Mouse (Mus musculus) embryonic facial prominence, embryonic 14.5 days (tissue): ENCODE results near the gene Rps26. TPM values are rescaled to one million over a fixed set of nuclear protein-coding genes. Genes with fewer than 3 reads are reported as not detected.
A peak's percentile ranks its signal among the peaks of the same experiment; 100 is the strongest.

Experiments
- ATAC-seq: fragments of 200-750 bp; cut with Nextera tagmentation; 2 replicates; pipeline ENCODE4 v1.8.0; 2017; ENCODE audit warnings: low read depth, moderate number of reproducible peaks, moderate TSS enrichment
- DNase-seq: peaks from one replicate; pipeline ENCODE4 v3.0.0-alpha.2; 2015; ENCODE audit warnings: low spot score
- H3K27ac ChIP-seq: fragments of 300-500 bp; sonication (generic); replicated peaks from 2 replicates; pipeline ENCODE4 v1.5.1; 2014; ENCODE audit warnings: low read depth, mild to moderate bottlenecking, low read length, moderate library complexity
- H3K27me3 ChIP-seq: fragments of 300-500 bp; sonication (generic); replicated peaks from 2 replicates; pipeline ENCODE4 v1.6.1; 2014; ENCODE audit warnings: low read length; ENCODE audit not compliant: control insufficient read depth, insufficient read depth
- H3K36me3 ChIP-seq: fragments of 300-500 bp; sonication (generic); 2 replicates; pipeline ENCODE4 v1.6.1; 2014; ENCODE audit warnings: low read length, mixed read lengths; ENCODE audit not compliant: control insufficient read depth, insufficient read depth
- H3K4me1 ChIP-seq: fragments of 300-500 bp; sonication (generic); 2 replicates; pipeline ENCODE4 v1.6.1; 2014; ENCODE audit warnings: antibody characterized with exemption, low read length; ENCODE audit not compliant: control insufficient read depth, insufficient read depth
- H3K4me2 ChIP-seq: fragments of 300-500 bp; sonication (generic); 2 replicates; pipeline ENCODE4 v1.6.1; 2014; ENCODE audit warnings: low read depth, mild to moderate bottlenecking, low read length, moderate library complexity, mixed read lengths
- H3K4me3 ChIP-seq: fragments of 300-500 bp; sonication (generic); 2 replicates; pipeline ENCODE4 v1.5.1; 2014; ENCODE audit warnings: low read depth, mild to moderate bottlenecking, low read length
- H3K9ac ChIP-seq: fragments of 300-500 bp; sonication (generic); 2 replicates; pipeline ENCODE4 v1.6.1; 2014; ENCODE audit warnings: low read depth, mild to moderate bottlenecking, low read length, moderate library complexity, mixed read lengths
- H3K9me3 ChIP-seq: fragments of 300-500 bp; sonication (generic); 2 replicates; pipeline ENCODE4 v1.6.1; 2016; ENCODE audit warnings: low read length; ENCODE audit not compliant: control insufficient read depth
- WGBS: fragments of 180-500 bp; shearing (Covaris S2); extraction: QIAGEN DNeasy Blood & Tissue Kit; methylation state at CpG from one replicate; pipeline ENCODE4 v1.1.7; 2014; 5-methylcytosine and 5-hydroxymethylcytosine counted together
- polyA plus RNA-seq: library from polyadenylated mRNA; unstranded; fragments of >200 nt; fragmentation: Nextera tagmentation; extraction: Ambion mirVana; gene quantifications from 2 replicates; pipeline ENCODE4 v1.2.1, GENCODE M21; 2014

Gene Rps26
- 1,114 and 1,162 TPM in 2 replicates for polyA plus RNA-seq

GRCm38 (mm10) chr10:128626311-128627310, at the start of gene Rps26:
Rps26 (minus strand) TSS chr10:128626747.
- H3K27me3 ChIP-seq: no peaks in the 10 kb centered on the region
- DNase-seq (peak; percentile 100), ATAC-seq (peak; percentile 98)
- H3K9ac ChIP-seq: peak within 1 kb of the TSS; percentile 97
- peak within 1 kb of the TSS; percentile 72 for H3K4me3 ChIP-seq
- peaks cover 36% of the 10 kb centered on the region for H3K36me3 ChIP-seq
- WGBS: 1% methylated on average over 40 of the region's 40 CpGs
- H3K4me2 ChIP-seq: peak within 1 kb of the TSS; percentile 91
- H3K9me3 ChIP-seq: no peaks in the 10 kb centered on the region
- H3K4me1 ChIP-seq: peaks cover 6% of the 10 kb centered on the region; the same call in 1 of the 2 replicates
- H3K27ac ChIP-seq: peak within 1 kb of the TSS; percentile 76

DNA sequence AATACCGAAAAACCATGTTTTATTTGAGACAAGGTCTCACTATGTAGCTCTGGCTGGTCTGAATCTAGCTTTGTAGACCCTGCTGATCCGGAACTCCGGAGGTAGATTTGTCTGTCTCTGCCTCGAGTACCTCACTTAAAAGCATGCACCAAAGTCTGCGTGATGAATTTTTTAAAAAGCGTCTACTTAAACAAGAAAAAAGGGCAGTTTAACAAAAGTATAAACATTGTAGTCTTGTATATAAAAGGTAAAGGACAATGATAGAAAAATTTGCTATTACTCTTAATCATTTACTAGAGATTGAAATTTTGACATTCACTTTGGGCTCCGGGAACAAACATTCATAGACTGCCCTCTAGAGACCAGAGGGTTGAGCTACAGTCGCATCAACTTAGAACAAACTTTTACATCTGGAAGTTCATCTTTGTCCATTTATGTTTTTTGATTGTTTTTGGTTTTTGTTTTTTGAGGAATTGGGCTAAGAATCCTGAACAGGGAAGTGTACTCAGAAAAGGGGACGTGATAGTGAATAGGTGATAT, 48.0 kb upstream of the Rps26 start:
- peak overlapping the region; percentile 71 for H3K9ac ChIP-seq
- H3K36me3 ChIP-seq: peaks cover 17% of the 10 kb centered on the region
- peak overlapping the region; percentile 73; the same call in 1 of the 2 replicates for H3K27ac ChIP-seq
- peaks cover 5% of the 10 kb centered on the region; the same call in 1 of the 2 replicates for H3K4me1 ChIP-seq
- no peaks in the 10 kb centered on the region for H3K9me3 ChIP-seq
- H3K27me3 ChIP-seq: no peaks in the 10 kb centered on the region
- ATAC-seq (no peak), DNase-seq (peak; percentile 70)
- peak overlapping the region; percentile 94 for H3K4me2 ChIP-seq
- WGBS: 2% methylated on average over 9 of the region's 9 CpGs
- peak overlapping the region; percentile 69 for H3K4me3 ChIP-seq

DNA sequence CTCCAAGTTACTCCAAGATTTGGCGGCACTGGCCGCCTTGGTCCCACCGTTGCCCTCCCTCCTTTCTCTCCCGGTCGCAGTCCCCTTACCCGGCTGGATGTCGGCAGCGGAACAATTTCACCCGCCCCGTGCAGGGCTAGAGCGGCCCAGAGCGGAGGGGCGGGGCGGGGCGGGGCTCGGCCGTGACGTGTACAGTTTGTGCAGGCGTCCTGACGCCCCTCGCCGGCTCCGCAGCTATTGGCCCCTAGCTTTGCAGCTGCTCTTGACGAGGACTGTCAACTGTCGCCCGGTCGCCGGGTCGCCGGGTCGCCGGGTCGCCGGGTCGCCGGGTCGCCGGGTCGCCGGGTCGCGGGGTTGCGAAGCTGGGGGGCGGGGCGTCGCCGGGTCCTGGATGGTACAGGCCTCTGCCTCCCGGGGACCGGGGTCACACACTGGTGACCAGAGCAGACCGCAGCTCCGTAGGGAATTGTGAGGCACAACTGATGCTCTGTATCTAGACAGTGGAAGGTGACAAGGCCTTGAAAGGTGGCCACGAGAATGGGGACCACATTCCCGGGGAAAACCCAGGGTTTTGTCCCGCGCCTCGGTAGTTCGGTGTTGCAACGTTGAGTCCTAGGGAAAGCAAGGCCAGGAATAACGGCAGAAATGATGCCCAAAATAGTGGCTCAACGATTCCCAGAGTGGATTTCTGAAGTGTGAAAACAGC, 47.4 kb upstream of the Rps26 start, which contains the start of gene Suox:
TSS of gene Suox (minus strand) at position 311 of the 706 bp plus-strand sequence.
- peaks cover 13% of the 10 kb centered on the region; the same call in 1 of the 2 replicates for H3K36me3 ChIP-seq
- peak within 1 kb of the TSS; percentile 73; the same call in 1 of the 2 replicates for H3K27ac ChIP-seq
- peak within 1 kb of the TSS; percentile 94 for H3K4me2 ChIP-seq
- H3K4me3 ChIP-seq: peak within 1 kb of the TSS; percentile 69
- H3K9me3 ChIP-seq: no peaks in the 10 kb centered on the region
- H3K4me1 ChIP-seq: peaks cover 5% of the 10 kb centered on the region
- H3K9ac ChIP-seq: peak within 1 kb of the TSS; percentile 71
- ATAC-seq: peak; percentile 94
- peak; percentile 94 for DNase-seq
- H3K27me3 ChIP-seq: no peaks in the 10 kb centered on the region
- under 1% methylated on average over 43 of the region's 60 CpGs for WGBS

DNA sequence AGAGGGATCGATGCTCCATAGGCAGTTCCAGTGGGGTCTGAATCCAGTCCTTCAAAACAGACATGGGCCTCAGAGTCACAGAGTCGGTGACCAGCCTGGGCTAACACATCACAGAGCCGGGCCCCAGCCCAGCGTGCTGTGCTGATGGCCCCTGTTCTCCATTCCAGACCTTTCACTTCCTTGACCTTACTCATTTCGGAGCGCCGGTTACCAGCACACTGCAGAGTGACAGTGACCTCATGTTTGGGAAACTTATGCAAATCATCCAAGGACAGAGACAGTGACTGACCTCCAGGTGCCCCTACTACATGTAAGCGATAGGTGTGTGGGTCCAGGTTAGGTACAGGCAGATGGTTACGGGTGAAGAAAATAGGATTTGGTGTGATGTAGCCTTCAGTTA, 44.6 kb upstream of the Rps26 start:
- H3K36me3 ChIP-seq: peaks cover 13% of the 10 kb centered on the region; the same call in 1 of the 2 replicates
- H3K27me3 ChIP-seq: no peaks in the 10 kb centered on the region
- no peak overlapping the region for H3K9ac ChIP-seq
- no peak overlapping the region for H3K27ac ChIP-seq
- no peaks in the 10 kb centered on the region for H3K9me3 ChIP-seq
- peaks cover 10% of the 10 kb centered on the region for H3K4me1 ChIP-seq
- ATAC-seq (no peak), DNase-seq (no peak)
- 88% methylated on average over 9 of the region's 9 CpGs for WGBS
- H3K4me3 ChIP-seq: no peak overlapping the region
- H3K4me2 ChIP-seq: no peak overlapping the region

DNA sequence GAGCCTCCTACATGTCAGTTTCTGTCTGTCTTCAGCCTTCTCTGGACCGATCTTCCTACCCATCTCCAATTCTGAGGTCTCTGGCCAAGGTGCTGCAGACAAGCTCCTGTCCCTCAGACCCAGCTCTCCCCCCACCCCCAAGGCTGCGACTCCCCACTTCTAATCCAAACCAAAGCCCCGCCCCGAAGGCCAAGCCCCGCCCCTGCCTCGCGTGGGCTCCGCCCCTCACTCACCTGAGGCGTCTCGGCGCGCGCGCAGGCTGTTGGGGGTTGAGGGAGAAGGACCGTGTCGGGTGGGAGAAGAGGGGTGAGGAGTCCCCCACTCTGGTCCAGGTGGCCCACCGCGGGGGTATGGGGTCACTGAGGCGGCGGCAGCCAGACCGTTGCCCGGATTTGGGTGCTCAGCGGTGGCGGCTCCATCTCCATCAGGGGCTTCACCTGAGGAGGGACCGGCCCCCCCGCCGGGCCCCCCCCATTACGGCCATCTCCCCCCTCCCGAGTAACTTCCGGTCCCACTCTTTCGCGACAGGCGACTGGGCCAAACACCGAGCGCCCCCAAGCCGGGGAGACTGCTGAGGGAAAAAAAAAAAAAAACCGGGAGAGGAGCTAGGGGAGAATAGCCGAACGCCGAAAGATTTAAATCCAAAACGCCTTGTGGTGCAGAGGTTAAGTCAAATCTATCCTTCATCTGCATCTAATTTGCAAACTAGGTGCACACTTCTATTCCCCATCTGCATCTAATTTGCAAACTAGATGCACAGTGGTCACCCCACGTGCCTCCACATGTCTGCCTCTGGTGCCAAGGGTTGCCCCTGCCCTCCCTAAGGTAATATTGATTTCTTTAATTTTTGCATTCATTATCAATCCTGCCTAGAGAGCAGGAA, 42.5 kb upstream of the Rps26 start:
- H3K27me3 ChIP-seq: no peaks in the 10 kb centered on the region
- ATAC-seq: peak; percentile 50

DNA sequence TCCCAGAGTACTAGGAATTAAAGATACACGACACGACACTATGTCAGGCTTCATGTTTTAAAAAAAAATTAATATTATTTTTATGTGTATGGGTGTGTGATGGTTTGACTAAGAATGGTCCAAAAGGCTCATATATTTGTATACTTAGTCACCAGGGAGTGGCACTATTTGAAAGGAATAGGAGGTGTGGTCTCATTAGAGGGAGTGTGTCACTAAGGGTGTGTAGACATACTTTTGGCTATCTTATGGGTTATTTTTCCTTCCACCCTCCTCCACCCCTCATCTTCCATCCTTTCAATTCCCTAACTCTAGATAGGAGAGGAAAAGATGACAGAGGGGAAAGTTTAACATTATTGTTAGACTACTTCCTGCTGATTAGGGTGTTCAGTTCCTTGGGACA, 39.3 kb upstream of the Rps26 start:
- no peak overlapping the region for H3K4me2 ChIP-seq
- no peak overlapping the region for H3K27ac ChIP-seq
- no peaks in the 10 kb centered on the region for H3K9me3 ChIP-seq
- peaks cover 5% of the 10 kb centered on the region; the same call in 1 of the 2 replicates for H3K4me1 ChIP-seq
- no peak for DNase-seq
- 95% methylated on average over 2 of the region's 2 CpGs for WGBS
- no peaks in the 10 kb centered on the region for H3K27me3 ChIP-seq
- ATAC-seq: no peak
- H3K4me3 ChIP-seq: no peak overlapping the region
- no peak overlapping the region for H3K9ac ChIP-seq
- H3K36me3 ChIP-seq: peaks cover under 1% of the 10 kb centered on the region; the same call in 1 of the 2 replicates

More for the DNA sequence above, 42.5 kb upstream of the Rps26 start:
- Histone ChIP-seq H3K4me1 (peaks cover 10% of the 10 kb centered on the region), H3K4me2 (peak overlapping the region; percentile 74), H3K4me3 (peak overlapping the region; percentile 82), H3K9me3 (no peaks in the 10 kb centered on the region), H3K36me3 (peaks cover 13% of the 10 kb centered on the region; the same call in 1 of the 2 replicates), H3K9ac (peak overlapping the region; percentile 81), H3K27ac (peak overlapping the region; percentile 88)
- peak; percentile 83 for DNase-seq
- under 1% methylated on average over 40 of the region's 42 CpGs for WGBS

- Histone ChIP-seq H3K4me2 (no peak overlapping the region), H3K9me3 (no peaks in the 10 kb centered on the region), H3K36me3 (no peaks in the 10 kb centered on the region), H3K4me1 (peaks cover 5% of the 10 kb centered on the region; the same call in 1 of the 2 replicates), H3K9ac (no peak overlapping the region), H3K27me3 (no peaks in the 10 kb centered on the region), H3K27ac (no peak overlapping the region), H3K4me3 (no peak overlapping the region)
- ATAC-seq: no peak
- DNase-seq: no peak
- 84% methylated on average over 3 of the region's 3 CpGs for WGBS
Measured at GRCm38 (mm10) chr10:128665307-128665706, 38.8 kb upstream of the Rps26 start.
